In genomic region chr8:54076791-54077270, GRCm38 (mm10) we compare ENCODE assay signal across 8 mouse cellular contexts. TPM values are rescaled to one million over a fixed set of nuclear protein-coding genes. Genes with fewer than 3 reads are reported as not detected.
DNase-seq lines count a peak whose midpoint lies in the region; ATAC-seq and TF ChIP-seq lines count a peak whose summit lies in the region.

No protein-coding gene starts in this region.

- H3K27me3 ChIP-seq in spleen, adult 2 months (ENCODE audit: control insufficient read depth, insufficient read depth, low read length) = peaks cover 3% of the 10 kb centered on the region; the same call in 1 of the 2 replicates
- H3K27me3 ChIP-seq in intestine, embryonic 15.5 days (replicated peaks) = no peaks in the 10 kb centered on the region
- no peaks in the 10 kb centered on the region for H3K27me3 ChIP-seq in limb, embryonic 11.5 days (ENCODE audit: control insufficient read depth, insufficient read depth, low read length)
- H3K27me3 ChIP-seq in midbrain, embryonic 10.5 days (ENCODE audit: low read depth, poor library complexity, severe bottlenecking) = peaks cover 54% of the 10 kb centered on the region

- TF ChIP-seq CTCF in spleen, adult 2 months (IDR thresholded peaks at IDR 0.05; ENCODE audit: extremely low read depth, insufficient read depth, insufficient read length, insufficient replicate concordance) = no peak

- peak; percentile 86 for ATAC-seq in intestine, embryonic 15.5 days
- ATAC-seq in limb, embryonic 11.5 days (ENCODE audit: insufficient number of reproducible peaks, low FRiP score, low TSS enrichment, low read depth) = peak; percentile 84

- no peaks in the 10 kb centered on the region for H3K9me3 ChIP-seq in intestine, embryonic 15.5 days
- no peaks in the 10 kb centered on the region for H3K9me3 ChIP-seq in limb, embryonic 11.5 days (ENCODE audit: control insufficient read depth, low read length)
- H3K9me3 ChIP-seq in midbrain, embryonic 10.5 days (replicated peaks) = no peaks in the 10 kb centered on the region

- peak in 1 of 2 experiments; percentile 13 for DNase-seq in spleen, adult 2 months (ENCODE audit: low read depth in 1 of 2, low spot score in 2 of 2)
- no peak for DNase-seq in spleen, postnatal 10 days (ENCODE audit: low spot score in 2 of 2)
- peak; percentile 84 to 89 for DNase-seq in cerebellum, postnatal 10 days
- DNase-seq in frontal cortex, postnatal 14 days (ENCODE audit: low spot score in 2 of 2) = peak; percentile 11 to 33
- no peak for DNase-seq in limb, embryonic 11.5 days (ENCODE audit: low spot score)
- DNase-seq in midbrain, embryonic 10.5 days (ENCODE audit: low spot score) = no peak
- DNase-seq in skeletal muscle tissue, adult 2 months (ENCODE audit: low read depth, low spot score) = peak; percentile 21

- peak overlapping the region; percentile 82 for H3K4me2 ChIP-seq in intestine, embryonic 15.5 days (replicated peaks)
- H3K4me2 ChIP-seq in limb, embryonic 11.5 days (ENCODE audit: low read depth, severe bottlenecking) = peak overlapping the region; percentile 79

- H3K4me1 ChIP-seq in spleen, adult 2 months (ENCODE audit: control insufficient read depth, insufficient read depth, insufficient read length) = peaks cover 8% of the 10 kb centered on the region; the same call in 1 of the 2 replicates
- H3K4me1 ChIP-seq in intestine, embryonic 15.5 days (replicated peaks) = peaks cover 4% of the 10 kb centered on the region
- 0 out of 2 replicates have a peak, but pooled peaks cover 5% of the 10 kb centered on the region for H3K4me1 ChIP-seq in limb, embryonic 11.5 days (ENCODE audit: control insufficient read depth, insufficient read depth, low read length)
- peaks cover 27% of the 10 kb centered on the region for H3K4me1 ChIP-seq in midbrain, embryonic 10.5 days

- peak overlapping the region; percentile 64; the same call in 1 of the 2 replicates for H3K4me3 ChIP-seq in spleen, adult 2 months (ENCODE audit: extremely low read depth, insufficient read depth, insufficient read length)
- H3K4me3 ChIP-seq in intestine, embryonic 15.5 days (replicated peaks) = peak overlapping the region; percentile 77
- peak overlapping the region; percentile 75 for H3K4me3 ChIP-seq in limb, embryonic 11.5 days (ENCODE audit: low read depth, low read length)
- H3K4me3 ChIP-seq in midbrain, embryonic 10.5 days = peak overlapping the region; percentile 83

- WGBS in spleen, adult 2 months = 4% methylated on average over 26 of the region's 28 CpGs
- WGBS in intestine, embryonic 15.5 days = under 1% methylated on average over 27 of the region's 28 CpGs
- 0% methylated on average over 7 of the region's 28 CpGs for WGBS in limb, embryonic 11.5 days
- WGBS in midbrain, embryonic 10.5 days = 11% methylated on average over 23 of the region's 28 CpGs

- no peaks in the 10 kb centered on the region for H3K36me3 ChIP-seq in spleen, adult 2 months (ENCODE audit: control insufficient read depth, insufficient read depth, low read length)
- H3K36me3 ChIP-seq in intestine, embryonic 15.5 days = no peaks in the 10 kb centered on the region
- H3K36me3 ChIP-seq in limb, embryonic 11.5 days (ENCODE audit: control insufficient read depth, insufficient read depth, low read length) = no peaks in the 10 kb centered on the region
- no peaks in the 10 kb centered on the region for H3K36me3 ChIP-seq in midbrain, embryonic 10.5 days

- H3K9ac ChIP-seq in intestine, embryonic 15.5 days = peak overlapping the region; percentile 77
- H3K9ac ChIP-seq in limb, embryonic 11.5 days (ENCODE audit: low read length) = peak overlapping the region; percentile 81

- no peak overlapping the region for H3K27ac ChIP-seq in spleen, adult 2 months (ENCODE audit: insufficient read depth, low read length)
- peak overlapping the region; percentile 85 for H3K27ac ChIP-seq in intestine, embryonic 15.5 days
- peak overlapping the region; percentile 69; the same call in 1 of the 2 replicates for H3K27ac ChIP-seq in limb, embryonic 11.5 days (replicated peaks; ENCODE audit: low read depth, low read length)
- peak overlapping the region; percentile 92 for H3K27ac ChIP-seq in midbrain, embryonic 10.5 days (replicated peaks)

- TF ChIP-seq POLR2A in spleen, adult 2 months (IDR thresholded peaks at IDR 0.05; ENCODE audit: low read depth, low read length) = no peak

RNA-seq across cellular contexts. Expression of gene Vegfc, which starts 0.6 kb away (rescaled TPM):
- 2.3 and 3.0 TPM in 2 replicates for polyA plus RNA-seq in spleen, adult 2 months (2012; rRNA removed)
- 10.0 and 11.1 TPM in 2 replicates for polyA plus RNA-seq in intestine, embryonic 15.5 days (2015; fragmentation: Nextera tagmentation; extraction: Ambion mirVana)
- polyA plus RNA-seq in limb, embryonic 11.5 days (2014; fragmentation: Nextera tagmentation; extraction: Ambion mirVana) = 8.5 and 8.8 TPM in 2 replicates
- polyA plus RNA-seq in midbrain, embryonic 10.5 days (2016; fragmentation: Nextera tagmentation; extraction: Ambion mirVana) = 5.1 and 5.4 TPM in 2 replicates

Comparison
In these comparisons a context has a peak if more than half of its experiments do, and no peak if none do; other contexts are left out.
1. DNase-seq: peak in cerebellum, postnatal 10 days (2 of 2), frontal cortex, postnatal 14 days (2 of 2) and skeletal muscle tissue, adult 2 months (single experiment); none in spleen, postnatal 10 days (0 of 2), limb, embryonic 11.5 days (single experiment) and midbrain, embryonic 10.5 days (single experiment).
2. Peak in every context shown above with its lines, with median percentiles within 50 percentile points of each other: H3K4me3 ChIP-seq.